Mouse (Mus musculus) embryonic facial prominence, embryonic 11.5 days (tissue): ENCODE data around the gene Macrod2. TPM values are rescaled to one million over a fixed set of nuclear protein-coding genes. Genes with fewer than 3 reads are reported as not detected.

Source experiments
- ATAC-seq: fragments of 200-750 bp; cut with Nextera tagmentation; replicated peaks from 2 replicates; pipeline ENCODE4 v1.8.0; 2017; ENCODE audit warnings: low read depth; ENCODE audit not compliant: insufficient number of reproducible peaks, low FRiP score, low TSS enrichment
- DNase-seq: peaks from one replicate; pipeline ENCODE4 v3.0.0-alpha.2; 2015; ENCODE audit warnings: low spot score
- H3K27ac ChIP-seq: fragments of 300-500 bp; sonication (generic); replicated peaks from 2 replicates; pipeline ENCODE4 v1.5.1; 2014; ENCODE audit warnings: mild to moderate bottlenecking, low read depth, low read length, control low read depth
- H3K27me3 ChIP-seq: fragments of 300-500 bp; sonication (generic); 2 replicates; pipeline ENCODE4 v1.6.1; 2014; ENCODE audit warnings: mild to moderate bottlenecking, low read length, moderate library complexity, mixed read lengths; ENCODE audit not compliant: control insufficient read depth, insufficient read depth
- H3K36me3 ChIP-seq: fragments of 300-500 bp; sonication (generic); replicated peaks from 2 replicates; pipeline ENCODE4 v1.6.1; 2014; ENCODE audit warnings: low read depth, mild to moderate bottlenecking, low read length, moderate library complexity, mixed read lengths; ENCODE audit not compliant: control insufficient read depth, insufficient read depth
- H3K4me1 ChIP-seq: fragments of 300-500 bp; sonication (generic); 2 replicates; pipeline ENCODE4 v1.6.1; 2014; ENCODE audit warnings: low read length, mixed read lengths; ENCODE audit not compliant: control insufficient read depth, insufficient read depth
- H3K4me2 ChIP-seq: fragments of 300-500 bp; sonication (generic); 2 replicates; pipeline ENCODE4 v1.6.1; 2014; ENCODE audit warnings: low read depth, mild to moderate bottlenecking, control low read depth, low read length, moderate library complexity
- H3K4me3 ChIP-seq: fragments of 300-500 bp; sonication (generic); 2 replicates; pipeline ENCODE4 v1.5.1; 2014; ENCODE audit warnings: low read depth, low read length, control low read depth
- H3K9ac ChIP-seq: fragments of 300-500 bp; sonication (generic); replicated peaks from 2 replicates; pipeline ENCODE4 v1.6.1; 2014; ENCODE audit warnings: mild to moderate bottlenecking, control low read depth, low read length
- H3K9me3 ChIP-seq: fragments of 300-500 bp; sonication (generic); replicated peaks from 2 replicates; pipeline ENCODE4 v1.6.1; 2016; ENCODE audit warnings: mild to moderate bottlenecking, low read length, inconsistent platforms, mixed read lengths; ENCODE audit not compliant: control insufficient read depth
- WGBS: fragments of 180-500 bp; shearing (Covaris S2); extraction: QIAGEN DNeasy Blood & Tissue Kit; methylation state at CpG from one replicate; pipeline ENCODE4 v1.1.7; 2014; 5-methylcytosine and 5-hydroxymethylcytosine counted together
- polyA plus RNA-seq: library from polyadenylated mRNA; unstranded; fragments of >200 nt; fragmentation: Nextera tagmentation; extraction: Ambion mirVana; gene quantifications from 2 replicates; pipeline ENCODE4 v1.2.1, GENCODE M21; 2014

The Macrod2 gene
- polyA plus RNA-seq, 1 experiment from 2014 or later: 33.8 TPM

- H3K9me3 ChIP-seq: no peaks in the 10 kb centered on the region
- WGBS: 80% methylated on average over 7 of the region's 7 CpGs
Observed at GRCm38 (mm10) chr2:141286110-141286747, 891.1 kb downstream of the Macrod2 start.

GRCm38 (mm10) chr2:141288494-141288893 is 893.4 kb downstream of the Macrod2 start:
- ATAC-seq: no peak
- no peak overlapping the region for H3K4me3 ChIP-seq
- no peak overlapping the region for H3K27ac ChIP-seq
- no peak overlapping the region for H3K4me2 ChIP-seq
- H3K9me3 ChIP-seq: no peaks in the 10 kb centered on the region
- no peaks in the 10 kb centered on the region for H3K36me3 ChIP-seq
- no peak for DNase-seq
- no peak overlapping the region for H3K9ac ChIP-seq
- WGBS: 36% methylated on average over 7 of the region's 7 CpGs
- no peaks in the 10 kb centered on the region for H3K4me1 ChIP-seq
- no peaks in the 10 kb centered on the region for H3K27me3 ChIP-seq

More at GRCm38 (mm10) chr2:141286110-141286747, 891.1 kb downstream of the Macrod2 start:
- Histone ChIP-seq H3K27me3 (no peaks in the 10 kb centered on the region), H3K4me2 (no peak overlapping the region), H3K4me1 (no peaks in the 10 kb centered on the region), H3K36me3 (no peaks in the 10 kb centered on the region), H3K4me3 (no peak overlapping the region), H3K27ac (no peak overlapping the region), H3K9ac (no peak overlapping the region)
- no peak for DNase-seq
- no peak for ATAC-seq

DNA sequence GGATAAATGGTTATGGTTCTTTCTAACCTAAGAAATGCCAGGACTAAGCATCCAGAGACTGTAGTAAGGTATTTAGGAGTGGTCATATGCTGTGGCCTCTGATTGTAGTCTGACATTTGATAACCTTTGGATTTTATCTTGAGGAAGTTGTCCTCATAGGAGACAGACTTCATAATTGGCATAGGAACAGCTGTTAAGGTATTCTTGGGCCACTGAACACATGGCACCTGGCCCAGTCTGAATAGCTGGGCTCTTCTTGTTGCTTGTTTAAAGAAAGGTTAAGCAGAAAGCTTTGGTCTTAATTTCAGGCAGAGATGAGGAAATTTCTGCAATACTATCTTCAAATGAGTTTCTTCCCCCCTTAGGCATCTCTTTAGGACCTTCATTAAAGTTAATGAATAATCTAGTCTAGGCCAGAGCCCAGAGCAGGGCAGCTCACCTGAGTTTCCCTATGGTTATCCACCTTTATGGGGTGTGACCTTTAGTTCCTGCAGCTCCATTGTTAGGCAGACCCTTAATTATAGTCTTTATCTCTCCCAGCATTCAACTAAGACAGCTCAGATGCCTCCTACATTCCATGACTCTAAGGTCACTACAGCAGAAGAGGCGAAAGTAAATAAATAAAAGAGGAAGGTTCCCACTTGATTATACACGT is 894.1 kb downstream of the Macrod2 start:
- no peaks in the 10 kb centered on the region for H3K27me3 ChIP-seq
- no peak for DNase-seq
- no peak overlapping the region for H3K9ac ChIP-seq
- no peak overlapping the region for H3K4me3 ChIP-seq
- no peak overlapping the region for H3K27ac ChIP-seq
- H3K4me1 ChIP-seq: no peaks in the 10 kb centered on the region
- H3K36me3 ChIP-seq: no peaks in the 10 kb centered on the region
- WGBS: 41% methylated on average over 2 of the region's 2 CpGs
- no peak for ATAC-seq
- no peak overlapping the region for H3K4me2 ChIP-seq
- H3K9me3 ChIP-seq: no peaks in the 10 kb centered on the region

- no peak overlapping the region for H3K9ac ChIP-seq
- no peak overlapping the region for H3K4me3 ChIP-seq
- no peaks in the 10 kb centered on the region; the same call in 1 of the 2 replicates for H3K4me1 ChIP-seq
- no peaks in the 10 kb centered on the region for H3K27me3 ChIP-seq
- H3K27ac ChIP-seq: no peak overlapping the region; the same call in 1 of the 2 replicates
- WGBS: 12% methylated on average over 3 of the region's 3 CpGs
- no peak overlapping the region for H3K4me2 ChIP-seq
- no peaks in the 10 kb centered on the region for H3K36me3 ChIP-seq
- DNase-seq (peak; percentile 92), ATAC-seq (no peak)
- no peaks in the 10 kb centered on the region for H3K9me3 ChIP-seq
Observed at GRCm38 (mm10) chr2:141292847-141293246, 897.7 kb downstream of the Macrod2 start.

GRCm38 (mm10) chr2:141299168-141299567 is 904.1 kb downstream of the Macrod2 start:
- no peaks in the 10 kb centered on the region for H3K36me3 ChIP-seq
- no peak overlapping the region for H3K27ac ChIP-seq
- H3K27me3 ChIP-seq: no peaks in the 10 kb centered on the region
- no peaks in the 10 kb centered on the region; the same call in 1 of the 2 replicates for H3K4me1 ChIP-seq
- no peak overlapping the region for H3K4me2 ChIP-seq
- no peaks in the 10 kb centered on the region for H3K9me3 ChIP-seq
- no peak overlapping the region for H3K9ac ChIP-seq
- WGBS: 54% methylated on average over 6 of the region's 6 CpGs
- ATAC-seq: no peak
- DNase-seq: no peak
- H3K4me3 ChIP-seq: no peak overlapping the region

- H3K36me3 ChIP-seq: no peaks in the 10 kb centered on the region
- ATAC-seq (no peak), DNase-seq (no peak)
- H3K4me3 ChIP-seq: no peak overlapping the region
- H3K9ac ChIP-seq: no peak overlapping the region
- H3K4me2 ChIP-seq: no peak overlapping the region
- H3K9me3 ChIP-seq: no peaks in the 10 kb centered on the region
- no peak overlapping the region for H3K27ac ChIP-seq
- H3K4me1 ChIP-seq: no peaks in the 10 kb centered on the region; the same call in 1 of the 2 replicates
- no peaks in the 10 kb centered on the region for H3K27me3 ChIP-seq
- 89% methylated on average over 2 of the region's 2 CpGs for WGBS
Observed at GRCm38 (mm10) chr2:141301030-141301429, 905.9 kb downstream of the Macrod2 start.

GRCm38 (mm10) chr2:141308406-141308805 is 913.3 kb downstream of the Macrod2 start:
- no peaks in the 10 kb centered on the region for H3K9me3 ChIP-seq
- no peaks in the 10 kb centered on the region for H3K4me1 ChIP-seq
- no peak overlapping the region for H3K4me3 ChIP-seq
- H3K4me2 ChIP-seq: no peak overlapping the region
- no peaks in the 10 kb centered on the region for H3K36me3 ChIP-seq
- H3K9ac ChIP-seq: no peak overlapping the region
- H3K27ac ChIP-seq: no peak overlapping the region
- no peak for DNase-seq
- ATAC-seq: no peak
- no peaks in the 10 kb centered on the region for H3K27me3 ChIP-seq
- WGBS: 70% methylated on average over 3 of the region's 3 CpGs
